Mouse (Mus musculus) lung, embryonic 14.5 days (tissue): Measurements from ENCODE around the gene Gm37240. TPM values are rescaled to one million over a fixed set of nuclear protein-coding genes. Genes with fewer than 3 reads are reported as not detected.

Experiments
- ATAC-seq: fragments of 200-750 bp; cut with Nextera tagmentation; 2 replicates; pipeline ENCODE4 v1.8.0; 2017; ENCODE audit warnings: mild to moderate bottlenecking, moderate TSS enrichment, moderate library complexity; ENCODE audit not compliant: insufficient read depth
- DNase-seq: peaks from one replicate; pipeline ENCODE4 v3.0.0-alpha.2; 2015
- H3K27ac ChIP-seq: fragments of 300-500 bp; sonication (generic); 2 replicates; pipeline ENCODE4 v1.5.1; 2014; ENCODE audit warnings: low read depth, mild to moderate bottlenecking, moderate library complexity
- H3K27me3 ChIP-seq: fragments of 300-500 bp; sonication (generic); 2 replicates; pipeline ENCODE4 v1.6.1; 2014; ENCODE audit warnings: low read length, control low read depth; ENCODE audit not compliant: insufficient read depth
- H3K36me3 ChIP-seq: fragments of 300-500 bp; sonication (generic); 2 replicates; pipeline ENCODE4 v1.6.1; 2014; ENCODE audit warnings: control low read depth; ENCODE audit not compliant: insufficient read depth
- H3K4me1 ChIP-seq: fragments of 300-500 bp; sonication (generic); 2 replicates; pipeline ENCODE4 v1.6.1; 2014; ENCODE audit warnings: antibody characterized with exemption, control low read depth; ENCODE audit not compliant: insufficient read depth
- H3K4me2 ChIP-seq: fragments of 300-500 bp; sonication (generic); 2 replicates; pipeline ENCODE4 v1.6.1; 2014; ENCODE audit warnings: mild to moderate bottlenecking
- H3K4me3 ChIP-seq: fragments of 300-500 bp; sonication (generic); 2 replicates; pipeline ENCODE4 v1.5.1; 2014; ENCODE audit warnings: low read depth, low read length
- H3K9ac ChIP-seq: fragments of 300-500 bp; sonication (generic); 2 replicates; pipeline ENCODE4 v1.6.1; 2014
- H3K9me3 ChIP-seq: fragments of 300-500 bp; sonication (generic); 2 replicates; pipeline ENCODE4 v1.6.1; 2016; ENCODE audit warnings: low read depth, low read length, control low read depth
- CTCF ChIP-seq: IDR thresholded peaks from 2 replicates; pipeline ENCODE4 v1.5.1; 2016; ENCODE audit warnings: antibody characterized with exemption, low read depth
- WGBS: fragments of 180-500 bp; shearing (Covaris S2); extraction: QIAGEN DNeasy Blood & Tissue Kit; methylation state at CpG from one replicate; pipeline ENCODE4 v1.1.7; 2014; 5-methylcytosine and 5-hydroxymethylcytosine counted together
- polyA plus RNA-seq: library from polyadenylated mRNA; unstranded; fragments of >200 nt; fragmentation: Nextera tagmentation; extraction: Ambion mirVana; gene quantifications from 2 replicates; pipeline ENCODE4 v1.2.1, GENCODE M21; 2014

Gm37240 gene
- polyA plus RNA-seq, 1 experiment from 2014 or later, result 4.5 TPM

GRCm38 (mm10) chr3:85209887-85210844, 677.2 kb downstream of the Gm37240 start:
- H3K9me3 ChIP-seq, result no peaks in the 10 kb centered on the region
- no peak for ATAC-seq
- 48% methylated on average over 17 of the region's 17 CpGs for WGBS
- H3K27ac ChIP-seq, result no peak overlapping the region
- no peak overlapping the region for H3K4me3 ChIP-seq
- TF ChIP-seq CTCF, result no peak
- H3K9ac ChIP-seq, result no peak overlapping the region
- no peaks in the 10 kb centered on the region for H3K36me3 ChIP-seq
- H3K27me3 ChIP-seq, result no peaks in the 10 kb centered on the region
- H3K4me2 ChIP-seq, result no peak overlapping the region
- no peak for DNase-seq
- H3K4me1 ChIP-seq, result no peaks in the 10 kb centered on the region

GRCm38 (mm10) chr3:85206475-85206874, 680.8 kb downstream of the Gm37240 start:
- H3K9me3 ChIP-seq, result no peaks in the 10 kb centered on the region
- H3K9ac ChIP-seq, result no peak overlapping the region
- no peaks in the 10 kb centered on the region for H3K36me3 ChIP-seq
- no peak for ATAC-seq
- H3K4me3 ChIP-seq, result no peak overlapping the region
- H3K27me3 ChIP-seq, result no peaks in the 10 kb centered on the region
- no peak overlapping the region for H3K27ac ChIP-seq
- WGBS, result 76% methylated on average over 7 of the region's 7 CpGs
- H3K4me2 ChIP-seq, result no peak overlapping the region
- no peaks in the 10 kb centered on the region for H3K4me1 ChIP-seq
- no peak for DNase-seq
- no peak for TF ChIP-seq CTCF

- no peak overlapping the region for H3K4me2 ChIP-seq
- H3K4me3 ChIP-seq, result no peak overlapping the region
- H3K27ac ChIP-seq, result no peak overlapping the region
- WGBS, result 82% methylated on average over 4 of the region's 4 CpGs
- DNase-seq, result no peak
- H3K9me3 ChIP-seq, result no peaks in the 10 kb centered on the region
- H3K36me3 ChIP-seq, result no peaks in the 10 kb centered on the region
- no peak for TF ChIP-seq CTCF
- H3K27me3 ChIP-seq, result no peaks in the 10 kb centered on the region
- H3K9ac ChIP-seq, result no peak overlapping the region
- no peak for ATAC-seq
- no peaks in the 10 kb centered on the region for H3K4me1 ChIP-seq
Observed at GRCm38 (mm10) chr3:85205911-85206310, 681.4 kb downstream of the Gm37240 start.

GRCm38 (mm10) chr3:85203659-85204058, 683.7 kb downstream of the Gm37240 start:
- no peak overlapping the region for H3K9ac ChIP-seq
- DNase-seq (no peak), ATAC-seq (no peak)
- 49% methylated on average over 9 of the region's 9 CpGs for WGBS
- no peak for TF ChIP-seq CTCF
- H3K4me2 ChIP-seq, result no peak overlapping the region
- no peaks in the 10 kb centered on the region for H3K36me3 ChIP-seq
- H3K9me3 ChIP-seq, result no peaks in the 10 kb centered on the region
- no peak overlapping the region for H3K4me3 ChIP-seq
- H3K4me1 ChIP-seq, result no peaks in the 10 kb centered on the region
- no peaks in the 10 kb centered on the region for H3K27me3 ChIP-seq
- no peak overlapping the region for H3K27ac ChIP-seq

GRCm38 (mm10) chr3:85202726-85203125, 684.6 kb downstream of the Gm37240 start:
- TF ChIP-seq CTCF, result no peak
- no peaks in the 10 kb centered on the region for H3K9me3 ChIP-seq
- H3K36me3 ChIP-seq, result no peaks in the 10 kb centered on the region
- H3K4me3 ChIP-seq, result no peak overlapping the region
- WGBS, result 49% methylated on average over 3 of the region's 3 CpGs
- H3K4me1 ChIP-seq, result no peaks in the 10 kb centered on the region
- no peak overlapping the region for H3K4me2 ChIP-seq
- no peak for DNase-seq
- no peak overlapping the region for H3K9ac ChIP-seq
- no peak for ATAC-seq
- no peak overlapping the region for H3K27ac ChIP-seq
- H3K27me3 ChIP-seq, result no peaks in the 10 kb centered on the region

- Histone ChIP-seq H3K36me3 (no peaks in the 10 kb centered on the region), H3K4me2 (no peak overlapping the region), H3K9me3 (no peaks in the 10 kb centered on the region), H3K27me3 (no peaks in the 10 kb centered on the region), H3K4me3 (no peak overlapping the region), H3K4me1 (no peaks in the 10 kb centered on the region), H3K27ac (no peak overlapping the region), H3K9ac (no peak overlapping the region)
- ATAC-seq (no peak), DNase-seq (no peak)
- no peak for TF ChIP-seq CTCF
- WGBS, result 81% methylated on average over 4 of the region's 4 CpGs
Observed at GRCm38 (mm10) chr3:85201785-85202184, 685.5 kb downstream of the Gm37240 start.

- Histone ChIP-seq H3K9me3 (no peaks in the 10 kb centered on the region), H3K4me1 (no peaks in the 10 kb centered on the region), H3K27ac (no peak overlapping the region), H3K36me3 (no peaks in the 10 kb centered on the region), H3K4me2 (no peak overlapping the region), H3K9ac (no peak overlapping the region), H3K4me3 (no peak overlapping the region), H3K27me3 (no peaks in the 10 kb centered on the region)
- WGBS, result 86% methylated on average over 3 of the region's 3 CpGs
- no peak for TF ChIP-seq CTCF
- no peak for DNase-seq
- ATAC-seq, result no peak
Observed at GRCm38 (mm10) chr3:85198496-85198895, 688.8 kb downstream of the Gm37240 start.
